Mouse (Mus musculus) bone marrow, adult 2 months (tissue): Measurements from ENCODE around the gene Atp2a1.

ENCODE experiments used
- CTCF ChIP-seq: fragments of 200-500 bp; IDR thresholded peaks from 2 replicates; pipeline ENCODE4 v1.5.1; 2011; ENCODE audit warnings: low read length, control low read depth; ENCODE audit not compliant: control insufficient read depth, insufficient read depth
- POLR2A ChIP-seq: fragments of 200-500 bp; IDR thresholded peaks from 2 replicates; pipeline ENCODE4 v1.6.1; 2011; ENCODE audit warnings: low read depth, mild to moderate bottlenecking, control low read depth, low read length, borderline replicate concordance; ENCODE audit not compliant: control insufficient read depth

DNA sequence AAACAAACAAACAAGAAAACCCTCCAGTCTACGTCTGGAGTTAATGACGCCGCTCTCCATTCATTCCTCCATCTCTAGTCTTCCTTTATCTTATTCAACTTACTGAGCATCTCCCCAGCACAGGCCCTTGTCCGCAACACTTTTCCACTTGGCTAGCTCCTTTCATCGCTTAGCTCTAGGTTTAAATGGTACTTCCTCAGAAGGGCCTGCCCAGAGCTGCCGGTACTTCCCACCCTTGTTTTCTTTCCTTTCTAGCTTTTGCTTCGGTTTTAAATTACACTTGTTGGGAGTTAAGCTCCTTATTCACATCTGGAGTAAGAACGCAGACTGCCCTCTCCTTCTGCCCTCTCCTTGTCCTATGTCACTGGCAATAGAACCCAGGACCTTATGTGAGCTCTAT, 45.9 kb downstream of the Atp2a1 start:
- no peak for TF ChIP-seq CTCF
- no peak for TF ChIP-seq POLR2A
